Mouse (Mus musculus): ENCODE results near the gene Tnrc18. TPM values are rescaled to one million over a fixed set of nuclear protein-coding genes. Genes with fewer than 3 reads are reported as not detected.

Tnrc18 gene
- total and polyA plus RNA-seq, 2 experiments from 2014 or later, result 19.9 to 137 TPM

GRCm38 (mm10) chr5:142769641-142770040 is 47.8 kb downstream of the Tnrc18 start:
- H3K9me3 ChIP-seq (ENCODE audit: low read length), result no peaks in the 10 kb centered on the region
- DNase-seq (ENCODE audit: low spot score), result no peak
- ATAC-seq, result no peak
- no peaks in the 10 kb centered on the region; the same call in 1 of the 2 replicates for H3K4me1 ChIP-seq (ENCODE audit: insufficient read depth, low read length)
- H3K9ac ChIP-seq (replicated peaks; ENCODE audit: low read length), result no peak overlapping the region
- no peak for TF ChIP-seq CTCF (IDR thresholded peaks at IDR 0.05; ENCODE audit: low read depth)
- H3K27ac ChIP-seq, result peak overlapping the region; percentile 41; the same call in 1 of the 2 replicates
- H3K27me3 ChIP-seq (ENCODE audit: insufficient read depth, low read length), result no peaks in the 10 kb centered on the region
- H3K36me3 ChIP-seq (ENCODE audit: insufficient read depth, low read length), result peaks cover 46% of the 10 kb centered on the region
- 0 out of 2 replicates have a peak overlapping the region, but pooled peaks have one; percentile 3 for H3K4me2 ChIP-seq (ENCODE audit: low read depth, low read length)
- H3K4me3 ChIP-seq (ENCODE audit: low read length), result no peak overlapping the region
- 50% methylated on average over 5 of the region's 5 CpGs for WGBS

- no peak overlapping the region for H3K4me2 ChIP-seq (ENCODE audit: low read depth, low read length)
- peak overlapping the region; percentile 75 for H3K27ac ChIP-seq
- no peaks in the 10 kb centered on the region for H3K9me3 ChIP-seq (ENCODE audit: low read length)
- no peak overlapping the region for H3K4me3 ChIP-seq (ENCODE audit: low read length)
- peaks cover 56% of the 10 kb centered on the region for H3K36me3 ChIP-seq (ENCODE audit: insufficient read depth, low read length)
- ATAC-seq (peak; percentile 41; the same call in 1 of the 2 replicates), DNase-seq (ENCODE audit: low spot score) (peak; percentile 49)
- TF ChIP-seq CTCF (IDR thresholded peaks at IDR 0.05; ENCODE audit: low read depth), result no peak
- no peaks in the 10 kb centered on the region for H3K27me3 ChIP-seq (ENCODE audit: insufficient read depth, low read length)
- 0 out of 2 replicates have a peak overlapping the region, but pooled peaks have one; percentile 1 for H3K9ac ChIP-seq (replicated peaks; ENCODE audit: low read length)
- H3K4me1 ChIP-seq (ENCODE audit: insufficient read depth, low read length), result no peaks in the 10 kb centered on the region; the same call in 1 of the 2 replicates
- whole genome bisulfite sequencing, result 37% methylated on average over 10 of the region's 10 CpGs
Observed at GRCm38 (mm10) chr5:142768352-142769267, 48.9 kb downstream of the Tnrc18 start.

DNA sequence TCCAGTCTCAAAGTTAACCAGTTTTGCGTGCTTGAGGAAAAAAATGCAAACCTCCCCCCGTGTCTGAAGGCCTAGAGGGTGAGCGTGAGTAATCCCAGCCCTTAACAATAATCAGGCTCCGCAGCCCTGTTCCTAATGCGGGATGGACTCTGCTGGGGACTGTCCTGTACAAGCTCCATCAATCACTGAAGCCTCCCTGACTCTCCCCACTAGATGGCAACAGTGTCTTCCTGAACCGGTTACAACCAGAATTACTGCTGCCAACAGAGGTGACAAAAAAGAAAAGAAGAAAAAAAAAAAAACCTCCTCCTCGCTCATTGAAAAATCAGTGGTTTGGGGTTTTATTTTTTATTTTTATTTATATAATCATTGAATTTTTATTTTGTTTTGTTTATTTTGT is 49.5 kb downstream of the Tnrc18 start:
- H3K4me2 ChIP-seq (ENCODE audit: low read depth, low read length), result no peak overlapping the region
- DNase-seq (ENCODE audit: low spot score) (peak; percentile 91), ATAC-seq (peak; percentile 76)
- no peaks in the 10 kb centered on the region for H3K9me3 ChIP-seq (ENCODE audit: low read length)
- peak; percentile 82 for TF ChIP-seq CTCF (IDR thresholded peaks at IDR 0.05; ENCODE audit: low read depth)
- H3K27me3 ChIP-seq (ENCODE audit: insufficient read depth, low read length), result no peaks in the 10 kb centered on the region
- H3K36me3 ChIP-seq (ENCODE audit: insufficient read depth, low read length), result peaks cover 56% of the 10 kb centered on the region
- no peak overlapping the region for H3K4me3 ChIP-seq (ENCODE audit: low read length)
- WGBS, result 10% methylated on average over 7 of the region's 7 CpGs
- no peak overlapping the region for H3K9ac ChIP-seq (replicated peaks; ENCODE audit: low read length)
- H3K4me1 ChIP-seq (ENCODE audit: insufficient read depth, low read length), result peaks cover 2% of the 10 kb centered on the region; the same call in 1 of the 2 replicates
- H3K27ac ChIP-seq, result peak overlapping the region; percentile 75

DNA sequence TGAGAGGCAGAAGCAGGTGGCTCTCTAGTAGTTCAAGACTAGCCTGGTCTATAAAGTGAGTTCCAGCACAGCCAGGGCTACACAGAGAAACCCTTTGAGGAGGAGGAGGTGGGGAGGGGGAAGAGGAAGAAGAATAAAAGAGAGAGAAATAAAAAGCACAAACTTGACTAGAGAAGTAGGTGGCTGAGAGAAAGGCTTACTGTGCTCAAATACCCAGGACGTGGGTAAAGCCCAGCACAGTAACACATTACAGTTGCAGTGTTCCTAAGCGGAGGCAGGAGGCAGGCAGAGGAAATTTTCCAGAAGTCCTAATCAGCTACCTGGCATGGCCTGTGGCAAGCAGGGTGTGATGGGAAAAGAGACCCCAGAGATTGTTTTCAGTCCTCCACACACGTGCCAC is 50.8 kb downstream of the Tnrc18 start:
- peaks cover 45% of the 10 kb centered on the region for H3K36me3 ChIP-seq (ENCODE audit: insufficient read depth, low read length)
- H3K9ac ChIP-seq (replicated peaks; ENCODE audit: low read length), result no peak overlapping the region
- no peak overlapping the region for H3K4me2 ChIP-seq (ENCODE audit: low read depth, low read length)
- DNase-seq (ENCODE audit: low spot score), result no peak
- H3K4me1 ChIP-seq (ENCODE audit: insufficient read depth, low read length), result peaks cover 10% of the 10 kb centered on the region
- 71% methylated on average over 3 of the region's 3 CpGs for WGBS
- H3K27ac ChIP-seq, result no peak overlapping the region
- H3K27me3 ChIP-seq (ENCODE audit: insufficient read depth, low read length), result no peaks in the 10 kb centered on the region
- no peaks in the 10 kb centered on the region for H3K9me3 ChIP-seq (ENCODE audit: low read length)
- H3K4me3 ChIP-seq (ENCODE audit: low read length), result no peak overlapping the region
- no peak for ATAC-seq
- no peak for TF ChIP-seq CTCF (IDR thresholded peaks at IDR 0.05; ENCODE audit: low read depth)

- no peak overlapping the region for H3K4me2 ChIP-seq (ENCODE audit: low read depth, low read length)
- ATAC-seq, result no peak
- H3K27me3 ChIP-seq (ENCODE audit: insufficient read depth, low read length), result no peaks in the 10 kb centered on the region
- H3K36me3 ChIP-seq (ENCODE audit: insufficient read depth, low read length), result peaks cover 36% of the 10 kb centered on the region
- no peak for DNase-seq (ENCODE audit: low spot score)
- H3K4me3 ChIP-seq (ENCODE audit: low read length), result no peak overlapping the region
- H3K9me3 ChIP-seq (ENCODE audit: low read length), result no peaks in the 10 kb centered on the region
- TF ChIP-seq CTCF (IDR thresholded peaks at IDR 0.05; ENCODE audit: low read depth), result no peak
- H3K27ac ChIP-seq, result no peak overlapping the region
- peaks cover 12% of the 10 kb centered on the region for H3K4me1 ChIP-seq (ENCODE audit: insufficient read depth, low read length)
- WGBS, result 44% methylated on average over 15 of the region's 15 CpGs
- H3K9ac ChIP-seq (replicated peaks; ENCODE audit: low read length), result no peak overlapping the region
Observed at GRCm38 (mm10) chr5:142764889-142765288, 52.6 kb downstream of the Tnrc18 start.

- WGBS, result 51% methylated on average over 11 of the region's 11 CpGs
- no peak overlapping the region for H3K9ac ChIP-seq (replicated peaks; ENCODE audit: low read length)
Observed at GRCm38 (mm10) chr5:142764306-142764705, 53.2 kb downstream of the Tnrc18 start.

More at GRCm38 (mm10) chr5:142764306-142764705, 53.2 kb downstream of the Tnrc18 start:
- Histone ChIP-seq H3K4me1 (ENCODE audit: insufficient read depth, low read length) (peaks cover 12% of the 10 kb centered on the region), H3K9me3 (ENCODE audit: low read length) (no peaks in the 10 kb centered on the region), H3K4me2 (ENCODE audit: low read depth, low read length) (no peak overlapping the region), H3K4me3 (ENCODE audit: low read length) (no peak overlapping the region), H3K36me3 (ENCODE audit: insufficient read depth, low read length) (peaks cover 38% of the 10 kb centered on the region), H3K27me3 (ENCODE audit: insufficient read depth, low read length) (no peaks in the 10 kb centered on the region), H3K27ac (no peak overlapping the region)
- ATAC-seq, result no peak
- no peak for TF ChIP-seq CTCF (IDR thresholded peaks at IDR 0.05; ENCODE audit: low read depth)
- DNase-seq (ENCODE audit: low spot score), result no peak

All from hindbrain, postnatal 0 days (tissue).